Mouse (Mus musculus): ENCODE measurements around the gene Ppig.

DNA sequence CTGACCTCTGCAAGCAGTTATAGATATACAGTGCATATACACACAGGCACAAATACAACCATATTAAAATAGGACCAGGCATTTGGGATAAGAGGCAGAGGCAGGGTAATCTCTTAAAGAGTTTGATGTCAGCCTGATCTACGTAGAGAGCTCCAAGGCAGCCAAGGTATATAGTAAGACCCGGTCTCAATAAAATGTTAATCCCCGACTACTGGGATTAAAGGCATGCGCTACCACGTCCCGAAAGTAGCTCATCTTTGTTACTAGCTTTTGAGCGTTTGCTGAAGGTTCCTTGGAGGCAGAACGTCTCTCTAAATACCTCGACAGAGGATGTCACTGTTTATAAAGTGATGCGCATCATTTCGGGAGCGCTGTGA, at the start of gene Ppig:
- TF ChIP-seq CTCF (IDR thresholded peaks at IDR 0.05; ENCODE audit: extremely low read depth, insufficient read length, insufficient replicate concordance, low read depth, low read length) (no peak), POLR2A (IDR thresholded peaks at IDR 0.05; ENCODE audit: low read depth, low read length) (no peak)

All from small intestine, adult 2 months (tissue).